Mouse (Mus musculus): ENCODE measurements around the gene Hhipl1. TPM values are rescaled to one million over a fixed set of nuclear protein-coding genes. Genes with fewer than 3 reads are reported as not detected.

Gene Hhipl1
- polyA plus RNA-seq (2012; ENCODE audit: low replicate concordance), result 0.08 TPM in 1 of 2 replicates, not detected in the other

DNA sequence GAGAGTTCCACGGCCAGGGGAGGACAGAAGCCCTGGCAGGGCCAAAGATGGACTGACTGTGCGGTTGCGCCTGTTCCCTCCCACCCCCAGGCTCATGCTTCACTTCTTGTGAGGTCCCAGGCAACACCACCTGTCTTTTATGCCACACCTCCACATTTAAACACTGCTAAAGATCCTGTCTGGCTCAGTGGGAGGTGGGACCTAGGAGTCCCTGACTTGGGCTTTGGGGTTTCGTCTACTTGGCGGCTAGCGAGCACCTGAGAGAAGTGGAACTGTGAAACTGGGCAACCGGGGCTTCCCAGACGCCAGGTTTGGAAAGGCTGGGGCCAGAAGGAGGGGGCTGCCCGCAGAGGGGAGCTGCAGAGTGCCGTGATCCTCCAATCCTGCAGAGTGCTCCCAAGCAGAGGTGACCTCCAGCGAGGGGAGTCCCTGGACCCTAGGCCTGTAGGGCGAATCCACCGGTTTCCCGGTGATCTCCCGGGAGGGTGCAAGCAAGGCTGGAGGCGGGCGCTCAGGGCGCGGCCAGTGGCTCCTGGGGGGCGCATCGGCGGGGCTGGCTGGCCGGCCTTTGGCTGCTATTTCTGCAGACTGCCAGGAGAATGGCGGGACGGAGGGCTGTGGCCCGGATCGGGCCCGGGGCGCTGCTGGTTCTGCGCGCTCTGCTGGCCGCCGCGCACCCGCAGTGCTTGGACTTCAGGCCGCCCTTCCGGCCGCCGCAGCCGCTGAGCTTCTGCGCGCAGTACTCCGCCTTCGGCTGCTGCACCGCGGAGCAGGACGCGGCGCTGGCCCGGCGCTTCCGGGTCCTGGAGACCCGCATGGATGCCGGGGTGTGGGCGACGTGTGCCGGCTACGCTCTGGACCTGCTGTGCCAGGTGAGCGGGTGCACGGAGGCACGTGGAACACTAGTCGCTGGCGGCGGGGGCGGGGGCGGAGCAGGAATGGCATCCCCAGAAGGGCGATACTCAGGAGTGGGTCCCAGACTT is at the start of gene Hhipl1:
Gene Hhipl1 (plus strand): TSS at position 459 of the 983 bp plus-strand sequence.

DNA sequence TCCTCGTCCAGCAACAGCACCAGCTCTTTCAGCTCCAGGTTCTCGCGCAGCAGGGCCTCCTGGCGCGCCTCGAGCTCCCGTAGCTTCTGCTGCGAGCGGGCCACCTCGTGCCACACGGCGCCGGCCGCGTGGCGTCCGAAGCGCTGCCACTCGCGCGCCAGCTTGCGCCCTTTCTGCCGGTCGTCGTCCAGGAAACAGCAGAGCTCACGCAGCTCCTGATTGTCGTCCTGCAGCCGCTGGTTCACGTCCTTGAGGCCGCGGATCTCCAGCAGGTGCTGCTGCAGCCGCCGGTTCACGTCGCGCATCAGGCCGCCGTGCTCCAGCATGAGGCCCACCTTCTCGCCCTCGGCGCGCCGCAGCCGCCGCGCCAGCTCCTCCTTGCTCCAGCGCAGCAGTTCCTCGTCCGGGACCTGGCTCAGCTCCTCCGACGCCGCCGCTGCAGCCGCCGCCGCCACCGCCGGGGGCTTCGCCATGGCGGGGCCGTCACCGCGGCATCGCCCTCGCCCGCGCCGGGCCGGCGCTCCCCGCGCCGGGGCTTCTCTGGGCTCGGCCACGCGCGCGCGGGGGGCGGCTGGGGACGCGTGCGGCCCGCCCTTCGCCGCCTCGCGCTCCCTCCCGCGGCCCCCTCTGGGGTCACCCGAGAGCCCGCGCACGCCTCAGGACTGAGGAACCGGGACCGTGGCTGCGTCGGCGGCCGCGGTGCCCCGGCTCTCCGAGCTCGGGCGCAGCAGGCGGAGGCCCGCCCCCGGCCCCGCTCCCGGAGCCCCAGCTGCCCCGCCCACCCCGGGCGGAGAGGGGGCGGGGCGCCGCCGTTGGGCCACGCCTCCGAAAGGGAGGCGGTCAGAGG is 31.2 kb upstream of the Hhipl1 start, which contains the start of gene Ccdc85c:
Gene Ccdc85c (minus strand): TSS at position 765 of the 847 bp plus-strand sequence.

DNA sequence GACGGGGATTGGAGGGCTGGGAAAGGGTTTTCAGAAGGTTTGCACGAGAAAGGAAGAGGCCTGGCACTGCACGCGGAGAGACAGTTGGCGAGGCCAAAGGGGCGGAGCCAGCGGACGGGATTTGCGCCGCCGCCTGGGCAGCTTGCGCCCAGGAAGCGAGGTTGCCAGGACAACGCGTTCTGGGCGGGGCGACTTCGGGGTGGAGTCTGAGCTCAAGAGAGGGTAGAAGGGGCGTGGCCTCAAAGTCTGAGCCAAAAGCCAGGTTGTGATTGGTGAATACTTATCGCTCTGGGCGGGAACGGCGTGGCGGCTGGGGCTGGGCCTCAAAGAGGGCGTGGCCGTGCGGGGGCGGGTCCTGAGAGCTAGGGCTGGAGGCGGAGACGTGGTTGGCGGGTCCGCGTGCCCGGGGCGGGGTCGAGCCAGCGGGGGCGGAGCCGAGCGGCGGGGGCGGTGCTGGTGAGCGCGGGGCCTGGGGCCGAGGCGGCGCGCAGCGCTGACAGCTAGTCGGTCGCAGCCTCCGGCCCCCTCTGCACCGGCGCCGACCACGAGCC is 27.9 kb downstream of the Hhipl1 start, which contains the start of gene Cyp46a1:
Gene Cyp46a1 (plus strand): TSS at position 487 of the 551 bp plus-strand sequence.

DNA sequence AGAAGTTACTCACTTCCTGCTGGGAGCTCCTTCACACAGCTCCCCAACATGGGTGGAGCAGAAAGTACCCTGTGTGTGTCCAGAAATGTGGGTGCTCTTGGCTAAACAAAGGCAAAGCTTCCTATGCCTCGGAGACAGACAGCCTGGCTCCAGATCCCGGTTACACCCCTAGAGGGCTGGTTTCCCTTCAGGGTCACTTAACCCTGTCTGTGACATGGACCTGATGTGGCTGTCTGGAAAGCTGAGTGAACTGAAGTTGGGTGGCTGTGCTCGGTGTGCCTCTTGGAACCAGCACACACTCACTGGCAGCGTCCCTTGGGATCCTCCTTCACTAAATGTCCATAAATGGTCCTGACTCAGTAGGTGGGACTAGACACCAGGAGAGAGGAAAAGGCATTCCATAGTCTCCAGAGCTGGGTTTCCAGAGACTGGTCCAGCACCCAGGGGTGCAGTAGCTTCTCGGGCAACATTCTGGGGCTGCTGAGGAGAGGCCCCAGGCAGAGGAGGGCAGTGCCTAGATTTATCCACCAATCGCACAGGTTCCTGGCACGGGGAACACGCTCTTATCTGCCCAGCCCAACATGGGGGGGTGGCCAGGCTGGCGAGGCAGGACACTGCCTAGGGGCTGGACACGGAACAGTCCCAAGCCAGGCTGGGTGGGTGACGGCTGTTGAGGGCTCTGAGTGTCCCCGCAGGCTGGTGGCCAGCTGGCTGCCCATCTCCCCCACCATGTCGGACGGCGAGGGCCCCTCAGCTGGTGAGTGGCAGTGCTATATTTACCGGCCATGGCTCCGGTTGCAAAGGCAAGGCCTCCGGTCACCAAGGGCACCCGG is 64.7 kb downstream of the Hhipl1 start, which contains the start of gene Eml1:
Gene Eml1 (plus strand): TSS at position 362 of the 833 bp plus-strand sequence.

Other genes with a start within 250 kb of the Hhipl1 start
- gene Setd3, start 127.0 kb upstream of the Hhipl1 start, polyA plus RNA-seq (2012; ENCODE audit: low replicate concordance), result 4.0 and 7.9 TPM in 2 replicates
- gene Ccnk, start 126.7 kb upstream of the Hhipl1 start, polyA plus RNA-seq (2012; ENCODE audit: low replicate concordance), result 164 and 183 TPM in 2 replicates
- gene Ccdc85c, start 30.8 kb upstream of the Hhipl1 start, polyA plus RNA-seq (2012; ENCODE audit: low replicate concordance), result 1.3 and 1.4 TPM in 2 replicates
- gene Cyp46a1, start 28.1 kb downstream of the Hhipl1 start, polyA plus RNA-seq (2012; ENCODE audit: low replicate concordance), result 0.30 and 0.45 TPM in 2 replicates
- gene Eml1, start 64.7 kb downstream of the Hhipl1 start, polyA plus RNA-seq (2012; ENCODE audit: low replicate concordance), result 0.06 and 0.62 TPM in 2 replicates
- gene Evl, start 248.4 kb downstream of the Hhipl1 start, polyA plus RNA-seq (2012; ENCODE audit: low replicate concordance), result 88.6 and 189 TPM in 2 replicates

Measured in leukemia stem cell, adult 10-12 weeks (primary cell).